Mouse (Mus musculus): ENCODE results near the gene Dennd1c.
A peak's percentile ranks its signal among the peaks of the same experiment; 100 is the strongest.

Gene Dennd1c

GRCm38 (mm10) chr17:57095855-57096622, 17.7 kb upstream of the Dennd1c start:
- peak; percentile 88 for DNase-seq (ENCODE audit: low read depth, low spot score)

GRCm38 (mm10) chr17:57094222-57094621, 15.9 kb upstream of the Dennd1c start:
- DNase-seq (ENCODE audit: low read depth, low spot score) = no peak

DNA sequence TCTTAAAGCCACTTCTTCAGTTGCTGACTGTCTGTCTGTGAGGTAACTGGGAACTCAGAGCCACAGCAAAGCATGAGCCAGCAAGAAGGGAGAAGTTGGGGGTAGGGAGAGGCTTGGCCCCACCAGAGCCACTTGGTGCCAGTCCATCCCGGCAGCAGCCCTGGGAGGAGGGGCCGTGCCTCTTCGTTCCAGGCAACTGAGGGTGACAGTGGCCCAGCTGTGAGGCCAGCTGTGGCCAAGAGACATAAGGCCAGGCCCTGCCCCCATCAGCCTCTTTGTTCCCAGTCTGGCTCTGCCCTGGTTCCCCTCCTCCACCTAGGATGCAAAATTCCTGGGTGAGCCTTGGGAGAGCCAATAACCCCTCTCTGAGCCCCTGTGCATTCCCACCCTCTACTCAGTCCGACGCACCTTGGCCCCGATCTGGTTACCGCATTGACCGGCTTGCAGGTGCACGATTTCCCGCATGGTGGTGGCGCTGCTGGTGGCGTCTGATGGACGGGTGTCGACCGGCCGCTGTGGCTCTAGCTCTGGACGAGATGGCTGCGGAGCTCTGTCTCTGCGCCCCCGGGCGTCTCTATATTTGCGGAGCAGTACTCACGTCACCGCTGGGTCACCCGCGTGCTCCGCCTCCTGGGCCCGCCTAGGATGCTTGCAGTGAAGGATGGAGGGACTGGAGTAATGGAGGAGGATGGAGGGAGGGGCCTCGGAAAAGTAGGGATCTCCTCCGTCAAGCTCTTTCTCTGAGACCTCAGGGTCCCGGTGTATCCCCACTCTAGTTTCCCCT, 8.9 kb upstream of the Dennd1c start, which contains the start of gene Tubb4a:
TSS of gene Tubb4a (minus strand) at position 734 of the 784 bp plus-strand sequence.
- DNase-seq (ENCODE audit: low read depth, low spot score) = no peak

DNA sequence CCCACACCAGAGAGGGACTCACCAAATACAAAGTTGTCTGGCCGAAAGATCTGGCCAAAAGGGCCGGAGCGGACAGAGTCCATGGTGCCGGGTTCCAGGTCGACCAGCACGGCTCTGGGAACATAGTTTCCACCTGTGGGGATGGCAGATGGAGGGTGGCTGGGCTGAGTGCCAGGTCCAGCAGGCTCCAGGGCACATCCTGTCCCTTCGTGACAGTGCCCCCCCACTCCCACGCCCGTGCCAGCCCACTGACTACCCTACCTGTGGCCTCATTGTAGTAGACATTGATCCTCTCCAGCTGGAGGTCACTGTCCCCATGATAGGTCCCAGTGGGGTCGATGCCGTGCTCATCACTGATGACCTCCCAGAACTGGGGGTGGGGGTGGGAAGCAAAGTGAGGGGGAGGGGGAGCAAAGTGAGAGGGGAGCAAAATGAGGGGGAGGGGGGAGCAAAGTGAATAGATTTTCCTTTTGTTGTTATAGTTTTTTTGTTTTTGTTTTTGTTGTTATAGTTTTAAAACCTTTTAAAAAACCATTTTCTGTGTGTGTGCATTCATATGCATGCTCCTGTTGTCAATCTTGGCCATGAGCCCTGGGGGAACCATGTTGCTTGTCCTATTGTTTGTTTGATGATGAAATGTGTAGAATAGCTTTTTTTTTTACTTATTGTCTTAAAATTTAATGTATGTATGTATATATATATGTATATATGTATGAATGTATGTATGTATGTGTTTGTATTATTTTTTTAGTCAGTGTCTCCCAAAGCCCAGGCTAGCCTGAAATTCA, 7.8 kb upstream of the Dennd1c start:
- no peak for DNase-seq (ENCODE audit: low read depth, low spot score)

DNA sequence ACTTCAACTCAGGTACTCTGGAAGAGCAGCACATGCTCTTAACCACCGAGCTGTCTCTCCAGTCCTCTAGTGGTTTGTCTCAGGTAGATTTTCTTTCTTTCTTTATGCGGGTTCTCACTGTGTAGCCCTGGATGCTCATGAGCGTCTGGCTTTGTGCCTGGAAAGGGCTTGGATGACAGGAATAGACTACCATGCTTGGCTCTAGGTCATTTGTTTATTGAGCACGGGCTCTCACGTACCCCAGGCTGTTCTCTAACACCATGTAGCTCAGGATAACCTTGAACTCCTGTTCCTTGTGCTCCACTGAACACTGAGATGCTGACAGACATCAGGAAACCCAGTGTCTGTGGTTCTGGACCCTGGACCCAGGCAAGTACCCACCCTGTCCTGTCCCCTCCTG, 4.2 kb upstream of the Dennd1c start:
- DNase-seq (ENCODE audit: low read depth, low spot score) = no peak

DNA sequence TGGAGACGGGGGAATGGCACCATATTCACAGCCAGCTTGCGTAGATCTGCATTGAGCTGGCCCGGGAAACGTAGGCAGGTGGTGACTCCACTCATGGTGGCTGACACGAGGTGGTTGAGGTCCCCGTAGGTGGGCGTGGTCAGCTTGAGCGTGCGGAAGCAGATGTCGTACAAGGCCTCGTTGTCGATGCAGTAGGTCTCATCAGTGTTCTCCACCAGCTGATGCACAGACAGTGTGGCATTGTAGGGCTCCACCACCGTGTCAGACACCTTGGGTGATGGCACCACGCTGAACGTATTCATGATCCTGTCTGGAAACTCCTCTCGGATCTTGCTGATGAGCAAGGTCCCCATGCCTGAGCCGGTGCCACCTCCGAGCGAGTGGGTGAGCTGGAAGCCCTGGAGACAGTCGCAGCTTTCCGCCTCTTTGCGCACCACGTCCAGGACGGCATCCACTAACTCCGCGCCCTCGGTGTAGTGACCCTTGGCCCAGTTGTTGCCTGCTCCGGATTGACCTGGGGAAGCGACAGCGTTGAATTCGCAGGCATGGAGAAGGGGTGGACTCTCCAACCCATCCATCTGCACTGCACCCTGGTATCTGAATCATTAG, 3.0 kb upstream of the Dennd1c start:
- no peak for DNase-seq (ENCODE audit: low read depth, low spot score)

DNA sequence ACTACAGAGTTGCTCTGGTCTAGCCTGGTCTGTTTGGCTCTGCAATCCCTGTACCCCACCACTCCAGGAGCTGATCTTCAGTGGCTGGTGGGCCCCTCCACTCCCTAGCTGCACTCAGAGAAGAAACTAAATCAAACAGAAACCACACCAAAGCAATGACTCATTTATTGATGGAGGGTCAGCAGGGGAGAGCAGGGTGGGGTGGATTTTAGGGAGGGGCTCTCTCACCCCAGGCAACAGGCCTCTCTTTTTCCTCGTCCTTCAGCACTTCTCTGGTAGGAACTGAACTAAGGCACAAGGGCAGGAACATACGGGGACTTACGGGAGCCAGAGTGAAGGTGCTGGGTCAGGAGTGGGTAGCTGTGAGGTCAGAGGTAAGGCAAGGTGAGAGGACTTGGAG, 1.6 kb upstream of the Dennd1c start:
- no peak for DNase-seq (ENCODE audit: low read depth, low spot score)

DNA sequence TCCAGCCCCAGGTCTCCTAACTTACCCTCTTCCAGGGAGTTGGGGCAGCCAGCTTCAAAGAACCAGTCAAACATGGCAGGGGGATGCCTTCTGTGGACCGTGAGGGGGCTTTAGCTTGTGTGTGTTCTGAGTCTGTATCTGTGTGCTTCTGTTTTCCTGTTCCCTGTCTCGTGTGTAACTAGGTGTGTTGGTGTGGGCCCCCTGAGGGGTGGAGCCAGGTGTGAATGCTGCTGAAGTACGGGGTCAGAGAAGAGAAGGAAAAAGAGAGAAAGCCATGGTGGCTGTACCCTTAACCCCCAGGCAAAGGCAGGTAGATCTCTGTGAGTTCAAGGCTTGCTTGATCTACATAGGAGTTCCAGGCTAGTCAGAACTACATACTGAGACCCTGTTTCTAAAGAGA, 1.4 kb downstream of the Dennd1c start:
- no peak for DNase-seq (ENCODE audit: low read depth, low spot score)

DNA sequence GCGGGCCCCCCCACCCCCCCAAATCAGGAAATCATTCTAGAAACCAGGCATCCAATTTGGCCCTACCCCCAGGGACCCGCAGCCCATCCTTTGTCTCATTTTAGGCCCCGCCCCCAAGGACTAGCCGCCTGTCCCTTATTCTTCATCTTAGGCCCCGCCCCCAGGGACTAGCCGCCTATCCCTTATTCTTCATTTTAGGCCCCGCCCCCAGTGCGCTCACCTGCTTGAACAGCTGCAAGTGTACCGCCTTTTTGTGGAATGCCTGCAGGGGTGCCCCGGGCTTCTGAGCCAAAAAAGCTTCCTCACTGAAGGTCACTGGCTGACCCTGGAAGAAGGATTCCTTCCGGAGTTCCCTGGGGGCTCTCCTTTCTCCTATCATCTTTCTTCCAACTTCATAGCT, 7.6 kb downstream of the Dennd1c start:
- DNase-seq (ENCODE audit: low read depth, low spot score) = peak; percentile 93

GRCm38 (mm10) chr17:57070272-57070671, 8.0 kb downstream of the Dennd1c start:
- DNase-seq (ENCODE audit: low read depth, low spot score) = no peak

DNA sequence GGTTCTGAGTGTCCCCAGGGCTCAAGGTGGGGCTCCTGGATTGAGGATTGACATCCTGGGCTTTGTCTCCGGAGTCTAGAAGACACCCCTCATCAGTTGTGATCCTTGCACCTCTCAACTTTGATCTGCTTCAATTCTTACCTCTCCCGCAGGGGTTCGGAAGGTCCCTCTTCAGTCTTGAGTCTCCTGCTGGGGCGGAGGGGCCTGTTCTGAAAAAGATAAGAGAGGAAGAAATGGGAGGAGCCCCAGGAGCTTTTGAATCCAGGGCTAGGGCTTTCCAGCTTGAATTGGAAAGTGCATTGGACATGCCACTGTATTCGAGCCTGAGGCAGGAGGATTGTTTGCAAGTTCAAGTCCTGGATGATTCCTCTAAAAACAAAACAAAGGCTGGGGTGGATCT, 11.4 kb downstream of the Dennd1c start:
- no peak for DNase-seq (ENCODE audit: low read depth, low spot score)

DNA sequence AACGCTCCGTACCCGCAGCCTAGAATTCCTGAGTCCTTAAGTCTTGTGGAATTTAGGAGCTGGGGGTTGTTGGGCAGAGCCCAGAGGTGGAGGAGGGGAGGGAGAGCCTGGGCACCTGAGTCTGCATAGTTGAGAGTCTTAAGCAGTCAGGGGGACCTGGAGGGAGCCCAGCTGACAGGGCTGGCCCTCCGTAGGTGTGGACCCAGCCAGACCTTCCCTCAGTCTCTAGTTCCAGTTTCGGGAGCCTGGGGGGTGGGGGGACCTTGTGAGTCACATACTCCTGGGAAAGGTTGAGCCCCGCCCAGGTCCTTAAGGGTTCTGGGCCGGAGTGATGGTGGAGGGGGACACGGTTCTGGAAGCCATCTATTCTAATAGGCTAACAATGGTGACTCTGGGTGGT, 15.3 kb downstream of the Dennd1c start:
- no peak for DNase-seq (ENCODE audit: low read depth, low spot score)

- DNase-seq (ENCODE audit: low read depth, low spot score) = no peak
These were observed 15.8 kb downstream of the Dennd1c start for GRCm38 (mm10) chr17:57062548-57062947.

DNA sequence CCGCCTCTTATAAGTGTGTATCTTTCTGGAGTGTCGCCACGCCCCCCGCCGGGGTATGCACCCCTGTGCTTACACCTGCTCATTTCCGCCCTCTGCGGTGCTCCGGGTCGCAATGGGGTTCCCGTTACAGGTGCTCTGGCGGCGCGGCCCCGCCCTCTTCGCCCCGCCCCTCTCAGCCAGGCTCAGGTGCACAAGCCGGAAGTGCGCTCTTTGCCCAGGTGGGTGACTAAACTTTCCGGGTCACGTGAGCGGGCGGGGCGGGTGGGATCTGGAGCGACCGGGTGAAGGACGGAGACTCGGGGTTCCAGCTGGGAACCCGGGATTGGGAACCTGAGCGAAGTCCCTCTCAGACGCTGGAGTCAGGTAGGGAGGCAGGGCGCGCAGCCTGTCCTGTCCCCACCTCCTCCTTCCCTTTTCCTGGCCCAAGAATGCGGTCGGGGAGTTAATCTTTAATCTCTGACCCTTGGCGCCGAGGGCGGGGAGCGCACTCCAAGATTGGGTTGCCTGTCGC, 16.2 kb downstream of the Dennd1c start:
- DNase-seq (ENCODE audit: low read depth, low spot score) = no peak

DNA sequence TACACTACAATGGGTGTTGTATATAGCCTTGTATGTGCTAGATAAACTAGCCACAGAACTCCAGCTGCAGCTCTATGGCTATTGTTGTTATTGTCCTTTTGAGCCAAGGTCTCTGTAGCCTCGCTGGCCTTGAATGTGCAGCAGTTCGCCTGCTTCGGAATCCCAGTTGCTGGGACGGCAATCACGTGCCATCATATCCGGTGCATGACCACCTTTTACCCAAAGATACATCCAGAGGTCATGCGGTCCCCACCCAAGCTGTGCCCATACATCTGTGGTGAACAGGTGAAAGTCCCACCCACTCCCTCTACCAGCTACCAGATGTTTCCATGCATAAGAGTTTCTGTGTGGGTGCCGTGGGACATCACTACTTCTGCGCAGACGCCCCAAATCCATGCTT, 17.2 kb downstream of the Dennd1c start:
- DNase-seq (ENCODE audit: low read depth, low spot score) = no peak

DNA sequence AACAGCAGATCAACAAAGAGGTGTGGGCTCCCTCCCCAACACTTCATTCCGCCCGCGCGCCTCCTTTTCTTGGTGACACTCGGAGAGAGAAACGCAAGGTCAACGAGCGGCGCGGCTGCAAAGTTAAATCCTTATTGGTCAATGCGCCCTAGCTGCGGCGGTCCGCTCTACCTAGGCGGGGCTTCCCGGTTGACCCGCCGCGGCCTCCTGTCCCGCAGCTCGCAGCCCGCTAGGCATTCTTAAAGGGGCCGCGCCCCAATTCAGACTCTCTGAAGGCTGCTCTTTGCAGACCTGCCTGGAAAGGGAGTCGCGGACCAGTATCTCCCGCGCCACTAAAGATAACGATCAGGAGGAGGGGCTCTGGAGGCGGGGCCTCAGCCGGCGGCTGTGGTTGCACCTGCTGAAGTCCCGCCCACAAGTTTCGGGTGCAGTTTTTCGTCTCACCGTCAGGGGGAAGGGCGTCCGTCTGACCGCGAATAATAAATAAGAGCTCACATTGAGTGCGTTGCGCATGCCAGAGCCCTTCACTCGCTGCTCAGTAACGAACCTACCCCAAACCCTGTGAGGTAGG, 18.0 kb downstream of the Dennd1c start:
- peak; percentile 98 for DNase-seq (ENCODE audit: low read depth, low spot score)

DNA sequence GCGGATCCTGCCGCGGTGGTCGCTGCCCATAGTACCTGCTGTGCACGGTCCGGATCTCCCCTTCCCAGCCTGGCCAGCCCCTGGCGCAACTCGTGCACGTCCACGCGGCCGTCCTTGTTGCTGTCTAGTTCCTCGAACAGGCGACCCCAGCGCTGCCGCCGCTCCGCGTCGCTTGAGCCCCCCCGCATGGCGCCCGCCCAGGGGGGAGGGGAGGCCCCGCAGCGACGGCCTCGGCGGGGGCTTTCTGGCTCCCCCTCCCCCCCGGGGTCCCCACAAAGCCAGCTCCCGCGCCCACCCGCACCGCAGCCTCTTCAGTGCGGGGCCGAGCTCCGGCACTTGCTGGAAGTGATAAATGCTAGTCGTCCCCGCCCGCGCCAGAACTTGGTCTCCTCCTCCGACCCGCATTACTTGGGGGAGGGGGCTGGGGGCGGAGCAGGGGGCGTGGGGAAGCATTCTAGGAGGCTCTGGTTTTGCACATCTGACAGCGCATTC, 18.8 kb downstream of the Dennd1c start, which contains the start of gene Slc25a23:
TSS of gene Slc25a23 (minus strand) at position 378 of the 492 bp plus-strand sequence.
- DNase-seq (ENCODE audit: low read depth, low spot score) = peak; percentile 87

DNA sequence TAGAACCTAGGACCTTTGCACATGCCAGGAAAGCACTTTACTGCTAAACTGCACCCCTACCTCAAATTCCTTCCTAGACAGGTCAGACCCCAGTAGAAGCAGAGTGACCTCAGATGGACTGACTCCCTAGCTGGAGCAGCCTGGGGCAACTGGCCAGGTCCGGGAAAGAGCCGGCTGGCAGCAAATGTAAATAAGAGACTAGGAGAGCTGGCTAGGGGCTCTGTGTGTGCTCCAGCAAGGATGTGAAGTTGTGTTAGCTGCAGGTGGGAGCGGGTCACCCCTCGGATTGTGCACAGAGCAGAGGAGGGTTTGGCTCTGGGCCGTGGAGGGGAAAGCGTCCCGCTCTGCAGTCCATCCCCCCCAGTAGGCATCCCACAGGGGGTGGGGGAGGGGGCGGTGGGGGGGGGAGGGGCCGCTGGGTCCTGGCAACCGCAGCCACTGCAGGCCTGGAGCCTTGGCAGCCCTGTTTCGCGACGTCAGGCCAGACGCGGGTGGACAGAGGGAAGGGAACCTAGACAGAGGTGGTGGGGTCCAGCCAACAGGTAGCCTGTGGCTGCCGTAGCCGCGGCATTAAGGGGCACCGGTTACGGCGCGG, 19.3 kb downstream of the Dennd1c start, which contains the start of gene Crb3:
TSS of gene Crb3 (plus strand) at position 215 of the 595 bp plus-strand sequence.
- DNase-seq (ENCODE audit: low read depth, low spot score) = no peak

DNA sequence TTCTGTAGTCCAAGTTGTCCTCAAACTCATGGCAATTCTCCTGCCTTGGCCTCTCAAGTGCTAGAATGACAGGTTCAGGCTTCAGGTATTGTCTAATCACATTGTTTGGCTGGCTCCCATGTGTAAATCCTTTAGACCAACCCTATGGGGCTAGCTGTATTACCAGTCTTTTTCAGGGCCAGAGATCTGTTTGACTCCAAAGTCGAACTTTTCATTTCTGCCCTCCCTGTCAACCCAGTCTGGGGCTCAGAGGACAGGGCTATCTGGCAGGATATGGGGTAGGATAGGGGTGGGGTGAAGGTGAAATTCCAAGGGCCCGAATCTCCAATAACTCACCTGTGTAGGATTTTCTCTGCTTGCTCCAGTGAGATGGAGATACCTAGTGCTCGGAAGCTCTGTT, 22.1 kb downstream of the Dennd1c start:
- no peak for DNase-seq (ENCODE audit: low read depth, low spot score)

DNA sequence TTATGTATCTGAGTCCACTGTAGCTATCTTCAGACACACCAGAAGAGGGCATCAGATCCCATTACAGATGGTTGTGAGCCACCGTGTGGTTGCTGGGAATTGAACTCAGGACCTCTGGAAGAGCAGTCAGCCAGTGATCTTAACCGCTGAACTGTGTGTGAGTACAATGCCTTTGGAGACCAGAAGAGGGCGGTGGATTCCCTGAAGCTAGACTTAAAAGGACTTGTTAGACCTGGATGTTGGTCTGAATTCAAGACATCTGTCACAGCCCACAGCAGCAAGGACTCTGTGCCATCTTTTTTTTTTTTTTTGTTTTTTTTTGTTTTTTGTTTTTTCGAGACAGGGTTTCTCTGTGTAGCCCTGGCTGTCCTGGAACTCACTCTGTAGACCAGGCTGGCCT, 26.6 kb downstream of the Dennd1c start:
- DNase-seq (ENCODE audit: low read depth, low spot score) = peak; percentile 78

Data from ES-CJ7 (cell line).